Mouse (Mus musculus) bone marrow, adult 2 months (tissue): ENCODE measurements around the gene Mvb12b.

Source experiments
- CTCF ChIP-seq: fragments of 200-500 bp; IDR thresholded peaks from 2 replicates; pipeline ENCODE4 v1.5.1; 2011; ENCODE audit warnings: low read length, control low read depth; ENCODE audit not compliant: control insufficient read depth, insufficient read depth
- POLR2A ChIP-seq: fragments of 200-500 bp; IDR thresholded peaks from 2 replicates; pipeline ENCODE4 v1.6.1; 2011; ENCODE audit warnings: low read depth, mild to moderate bottlenecking, control low read depth, low read length, borderline replicate concordance; ENCODE audit not compliant: control insufficient read depth

DNA sequence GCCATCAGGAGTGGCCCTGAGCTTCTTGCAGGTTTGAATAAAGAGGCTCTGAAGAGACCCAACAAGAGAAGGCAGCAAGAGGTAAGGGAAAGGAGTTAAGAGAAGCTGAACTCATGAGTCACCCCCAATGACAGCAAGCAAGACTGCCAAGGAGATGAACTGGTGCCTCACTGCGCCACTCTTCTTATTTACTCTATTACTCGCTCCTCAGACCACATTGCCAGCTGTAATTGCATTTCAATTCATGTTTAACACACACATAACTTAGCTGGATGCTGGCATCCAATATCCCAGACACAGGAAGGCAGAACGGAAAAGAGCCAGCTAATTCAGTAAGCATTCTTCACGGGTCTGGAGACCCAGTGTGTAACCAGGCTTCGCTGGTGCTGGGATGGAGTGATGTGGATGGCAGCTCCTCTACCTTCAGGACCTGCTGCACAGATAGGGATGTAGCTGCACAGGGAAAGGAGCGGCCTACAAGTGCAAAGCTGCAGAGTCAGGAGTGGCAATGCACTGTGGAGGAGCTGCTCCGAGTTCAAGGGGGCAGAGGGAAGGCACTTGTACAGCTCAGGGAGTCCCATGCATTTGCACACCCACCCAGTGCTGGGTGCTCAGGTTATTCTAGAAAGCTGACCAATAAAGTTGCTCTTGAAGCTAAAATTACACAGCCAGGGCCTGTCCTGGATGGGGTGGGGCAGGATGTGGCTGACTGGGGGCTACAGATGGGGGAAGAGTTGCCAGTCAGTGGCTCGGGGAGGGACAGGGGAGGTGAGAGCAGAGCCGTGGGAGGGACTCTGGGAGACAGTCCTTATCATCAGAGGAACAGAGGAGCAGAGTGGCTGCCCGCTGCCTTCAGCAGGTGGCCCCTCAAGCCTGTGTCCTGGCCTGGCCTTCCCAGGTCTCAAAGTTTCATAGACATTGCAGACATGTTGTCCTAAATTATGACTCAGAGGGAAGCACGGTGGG, 34.5 kb downstream of the Mvb12b start:
- no peak for TF ChIP-seq CTCF
- TF ChIP-seq POLR2A = no peak
